Mouse (Mus musculus) embryonic facial prominence, embryonic 10.5 days (tissue): ENCODE results near the gene Cdk14. TPM values are rescaled to one million over a fixed set of nuclear protein-coding genes. Genes with fewer than 3 reads are reported as not detected.

ENCODE experiments used
- DNase-seq: peaks from one replicate; pipeline ENCODE4 v3.0.0-alpha.2; 2017; ENCODE audit warnings: low spot score
- H3K27ac ChIP-seq: fragments of 300-500 bp; sonication (generic); replicated peaks from 2 replicates; pipeline ENCODE4 v1.5.1; 2016; ENCODE audit warnings: mild to moderate bottlenecking
- H3K27me3 ChIP-seq: fragments of 300-500 bp; sonication (generic); replicated peaks from 2 replicates; pipeline ENCODE4 v1.6.1; 2016; ENCODE audit warnings: low read depth, mild to moderate bottlenecking; ENCODE audit not compliant: poor library complexity, severe bottlenecking
- H3K36me3 ChIP-seq: fragments of 300-500 bp; sonication (generic); replicated peaks from 2 replicates; pipeline ENCODE4 v1.6.1; 2016; ENCODE audit warnings: mild to moderate bottlenecking, moderate library complexity
- H3K4me1 ChIP-seq: fragments of 300-500 bp; sonication (generic); 2 replicates; pipeline ENCODE4 v1.6.1; 2016
- H3K4me3 ChIP-seq: fragments of 300-500 bp; sonication (generic); 2 replicates; pipeline ENCODE4 v1.5.1; 2016; ENCODE audit warnings: mild to moderate bottlenecking, moderate library complexity
- H3K9me3 ChIP-seq: fragments of 300-500 bp; sonication (generic); 2 replicates; pipeline ENCODE4 v1.6.1; 2016; ENCODE audit warnings: mild to moderate bottlenecking
- WGBS: fragments of 180-500 bp; shearing (Covaris S2); methylation state at CpG from one replicate; pipeline ENCODE4 v1.1.7; 2016; 5-methylcytosine and 5-hydroxymethylcytosine counted together
- polyA plus RNA-seq: library from polyadenylated mRNA; unstranded; fragments of >200 nt; fragmentation: Nextera tagmentation; extraction: Ambion mirVana; gene quantifications from 2 replicates; pipeline ENCODE4 v1.2.1, GENCODE M21; 2016

Cdk14 gene
- polyA plus RNA-seq, 1 experiment from 2014 or later: 18.3 TPM

DNA sequence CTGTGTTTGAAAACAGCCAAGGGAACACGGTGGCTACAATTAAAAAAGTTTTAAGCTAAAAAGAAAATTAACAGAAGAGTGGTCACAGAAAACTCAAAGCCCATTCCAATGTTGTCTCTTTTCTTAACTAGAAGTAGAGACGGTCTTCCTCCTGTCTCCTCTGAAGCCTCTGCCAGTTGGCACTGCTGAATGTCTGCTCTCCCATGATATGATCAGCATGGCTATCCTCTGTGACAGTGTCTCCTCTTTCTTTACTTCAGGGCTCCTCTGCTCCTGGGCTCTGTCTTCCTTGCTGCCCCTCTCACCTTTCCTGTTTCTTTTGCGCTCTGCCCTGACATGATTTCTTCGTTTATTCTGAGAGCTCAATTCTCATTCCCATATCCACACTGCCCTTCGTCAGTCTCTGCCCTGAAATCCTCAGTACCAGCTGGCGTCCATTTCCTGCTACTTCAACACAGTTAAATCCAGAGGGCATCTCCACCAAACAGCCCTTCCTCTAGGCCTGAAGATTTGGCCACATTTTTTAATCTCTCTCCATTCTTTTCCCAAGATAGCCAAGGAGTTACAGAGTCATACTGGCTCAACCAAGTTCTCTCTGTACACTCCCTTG lies 567.3 kb downstream of the Cdk14 start:
- no peak for DNase-seq
- no peaks in the 10 kb centered on the region; the same call in 1 of the 2 replicates for H3K4me1 ChIP-seq
- 79% methylated on average over 6 of the region's 6 CpGs for WGBS
- no peaks in the 10 kb centered on the region for H3K9me3 ChIP-seq
- no peak overlapping the region for H3K4me3 ChIP-seq
- no peaks in the 10 kb centered on the region for H3K36me3 ChIP-seq
- no peaks in the 10 kb centered on the region for H3K27me3 ChIP-seq
- no peak overlapping the region for H3K27ac ChIP-seq

DNA sequence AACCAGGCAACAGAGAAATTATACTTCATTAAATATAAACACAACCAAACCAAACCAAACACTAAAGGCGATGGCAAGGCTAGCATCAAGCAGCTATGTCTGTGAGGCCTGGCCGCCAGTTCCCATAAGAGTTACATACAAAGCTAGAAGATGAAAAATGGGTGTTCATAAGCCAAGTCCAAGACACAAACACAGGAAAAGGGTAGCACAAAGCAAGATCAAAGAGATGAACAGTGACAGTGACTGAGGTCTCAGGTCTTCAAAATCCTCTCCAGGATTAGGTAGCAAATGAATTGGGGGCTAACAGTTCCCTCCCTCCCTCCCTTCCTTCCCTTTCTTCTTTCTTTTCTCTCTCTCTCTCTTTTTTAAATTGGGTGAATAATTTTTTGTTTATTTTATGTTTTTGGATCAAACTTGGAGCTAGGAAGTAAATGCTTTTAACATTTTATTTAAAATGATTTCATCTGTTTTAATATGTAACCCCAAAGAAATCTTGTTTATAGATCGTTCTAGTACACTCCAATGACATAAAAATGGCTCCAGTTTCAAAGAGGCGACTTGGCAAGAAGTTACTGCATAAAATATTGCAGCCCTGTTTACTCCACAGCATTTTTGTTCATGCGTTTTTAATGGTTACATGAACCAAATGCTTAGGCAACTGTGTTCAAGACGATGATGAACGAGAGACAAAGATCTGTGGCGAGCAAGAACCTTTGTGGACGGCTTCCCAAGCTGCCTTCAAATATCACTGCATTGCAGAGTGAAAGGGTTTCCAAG lies 568.0 kb downstream of the Cdk14 start:
- Histone ChIP-seq H3K9me3 (no peaks in the 10 kb centered on the region), H3K27me3 (no peaks in the 10 kb centered on the region), H3K27ac (no peak overlapping the region), H3K36me3 (no peaks in the 10 kb centered on the region), H3K4me3 (no peak overlapping the region), H3K4me1 (no peaks in the 10 kb centered on the region)
- WGBS: 93% methylated on average over 9 of the region's 9 CpGs
- DNase-seq: no peak

DNA sequence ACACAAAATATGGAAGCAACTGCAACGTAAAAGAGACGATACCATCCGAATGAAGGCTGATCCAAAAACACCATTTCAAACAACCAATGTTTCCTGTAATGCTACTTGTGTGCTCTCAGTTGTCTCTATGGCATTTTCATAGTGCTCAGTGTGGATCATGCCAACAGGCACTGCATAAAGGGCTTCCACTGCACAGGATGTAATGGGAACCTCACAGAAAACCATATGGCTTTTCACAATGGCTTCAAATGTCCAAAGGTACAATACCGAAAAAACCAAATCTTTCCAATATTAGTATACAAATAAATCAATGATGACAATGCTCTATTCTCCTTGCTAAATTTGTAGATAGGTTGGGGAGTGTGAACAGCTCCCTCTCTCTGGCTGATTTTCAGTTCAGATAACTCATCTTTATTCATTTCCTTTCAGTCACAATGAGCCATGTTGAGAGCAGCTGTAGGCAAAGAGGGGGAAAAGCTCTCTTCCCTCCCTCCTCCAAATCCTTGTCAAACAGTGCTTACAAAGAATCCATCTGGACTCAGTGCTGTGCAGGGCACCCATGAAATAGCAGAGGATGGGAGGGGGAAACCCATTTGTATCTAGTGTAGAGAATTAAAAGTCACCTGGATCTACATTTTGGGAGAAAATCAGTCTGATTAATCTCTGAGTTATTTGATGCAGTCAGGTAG lies 568.7 kb downstream of the Cdk14 start:
- Histone ChIP-seq H3K36me3 (no peaks in the 10 kb centered on the region), H3K9me3 (no peaks in the 10 kb centered on the region), H3K4me3 (no peak overlapping the region), H3K27me3 (no peaks in the 10 kb centered on the region), H3K4me1 (no peaks in the 10 kb centered on the region), H3K27ac (no peak overlapping the region)
- DNase-seq: no peak
- WGBS: 98% methylated on average over 4 of the region's 4 CpGs

DNA sequence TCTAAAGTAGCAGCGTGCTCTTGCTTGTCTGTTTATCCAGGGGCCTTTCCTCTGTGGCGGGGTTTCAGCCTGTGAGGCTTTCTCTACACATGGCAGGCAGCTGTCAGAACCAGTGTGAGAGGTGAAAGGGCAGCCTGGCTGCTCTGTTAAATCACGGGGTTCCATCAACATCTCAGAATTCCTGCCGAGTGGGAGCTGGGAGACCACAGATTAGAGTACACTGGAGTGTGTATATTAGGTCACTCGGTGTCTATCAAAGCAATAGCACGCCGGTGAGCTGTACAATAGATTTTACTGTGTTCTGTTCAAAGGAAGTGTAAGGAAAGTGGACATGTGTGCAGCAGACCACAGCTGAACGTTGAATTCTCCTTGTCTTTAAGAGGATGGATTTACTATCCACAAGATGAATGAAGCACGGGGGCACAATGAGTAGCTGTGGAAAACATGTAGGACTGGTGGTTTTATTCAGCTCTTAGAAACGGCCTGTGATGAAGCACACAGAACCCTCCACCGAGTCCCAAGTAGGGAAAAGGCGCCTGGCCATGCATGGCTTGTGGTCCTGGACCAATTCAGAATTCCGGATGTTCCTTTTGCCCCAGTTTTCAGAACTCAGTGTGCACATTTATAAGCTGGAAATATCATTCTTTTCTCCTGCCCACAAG lies 585.2 kb downstream of the Cdk14 start:
- no peaks in the 10 kb centered on the region for H3K27me3 ChIP-seq
- DNase-seq: peak; percentile 74
- peak overlapping the region; percentile 78 for H3K27ac ChIP-seq
- no peaks in the 10 kb centered on the region for H3K9me3 ChIP-seq
- no peak overlapping the region for H3K4me3 ChIP-seq
- 19% methylated on average over 13 of the region's 13 CpGs for WGBS
- peaks cover 35% of the 10 kb centered on the region for H3K4me1 ChIP-seq
- no peaks in the 10 kb centered on the region for H3K36me3 ChIP-seq

DNA sequence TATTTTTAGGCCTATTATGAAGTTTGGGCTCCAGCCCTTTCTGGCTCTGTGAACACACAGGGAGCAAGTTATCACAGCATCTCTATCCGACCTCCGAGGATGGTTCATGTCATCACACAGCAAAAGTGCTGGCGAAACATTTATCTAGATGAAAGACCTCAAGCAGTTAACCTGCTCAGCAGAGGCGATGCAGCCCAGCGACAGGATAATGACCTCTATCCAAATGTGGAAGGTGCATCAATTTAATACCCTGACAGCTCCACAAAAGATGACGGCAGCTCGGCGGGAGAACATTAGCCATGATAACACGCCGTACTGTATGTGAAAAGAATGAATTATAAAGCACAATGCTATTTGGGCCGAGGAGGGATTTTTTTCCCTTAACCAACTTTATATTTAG lies 586.2 kb downstream of the Cdk14 start:
- Histone ChIP-seq H3K9me3 (no peaks in the 10 kb centered on the region), H3K27ac (no peak overlapping the region; the same call in 1 of the 2 replicates), H3K36me3 (no peaks in the 10 kb centered on the region), H3K4me3 (no peak overlapping the region), H3K4me1 (peaks cover 35% of the 10 kb centered on the region), H3K27me3 (no peaks in the 10 kb centered on the region)
- DNase-seq: no peak
- WGBS: 65% methylated on average over 11 of the region's 11 CpGs

DNA sequence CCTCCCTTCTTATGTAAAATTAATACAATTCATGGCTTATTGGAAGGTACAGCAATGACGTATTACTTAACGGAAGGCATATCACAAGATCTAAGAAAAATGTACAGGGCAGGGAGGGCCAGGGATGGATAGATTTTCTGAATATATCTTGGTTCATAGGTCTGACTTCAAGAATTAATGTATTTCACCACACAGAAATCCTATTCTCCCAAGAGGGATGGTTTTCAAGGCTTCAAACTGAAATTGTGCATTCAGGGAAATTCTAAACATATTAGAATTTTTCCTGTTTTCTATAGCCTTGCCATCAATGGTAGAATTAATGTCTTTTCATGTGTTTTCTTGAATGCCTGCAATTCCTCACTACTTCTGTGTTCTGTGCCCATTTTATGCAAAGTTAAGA lies 593.2 kb downstream of the Cdk14 start:
- H3K27me3 ChIP-seq: no peaks in the 10 kb centered on the region
- WGBS: 77% methylated on average over 2 of the region's 2 CpGs
- H3K4me1 ChIP-seq: peaks cover 13% of the 10 kb centered on the region
- no peaks in the 10 kb centered on the region for H3K36me3 ChIP-seq
- H3K27ac ChIP-seq: no peak overlapping the region
- no peak for DNase-seq
- H3K9me3 ChIP-seq: no peaks in the 10 kb centered on the region
- no peak overlapping the region for H3K4me3 ChIP-seq

DNA sequence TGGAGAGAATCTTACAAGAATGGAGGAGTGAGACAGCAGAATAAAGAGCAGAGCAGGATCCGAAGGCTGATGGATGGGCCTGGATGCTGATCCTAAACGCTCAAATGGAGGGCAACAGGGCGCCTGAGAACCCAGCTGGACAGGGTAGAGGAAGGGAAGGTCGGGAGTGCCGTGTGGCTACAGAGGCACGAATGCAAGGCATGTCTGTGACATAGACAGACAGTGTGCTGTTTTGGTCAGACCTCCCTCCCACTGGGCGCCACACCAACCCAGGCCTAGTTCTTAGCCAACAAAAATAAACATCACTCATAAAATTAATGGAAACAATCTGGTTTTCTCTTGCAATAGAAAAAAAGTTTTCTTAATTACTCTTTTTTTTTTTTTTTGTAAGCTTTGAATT lies 594.2 kb downstream of the Cdk14 start:
- DNase-seq: peak; percentile 34

DNA sequence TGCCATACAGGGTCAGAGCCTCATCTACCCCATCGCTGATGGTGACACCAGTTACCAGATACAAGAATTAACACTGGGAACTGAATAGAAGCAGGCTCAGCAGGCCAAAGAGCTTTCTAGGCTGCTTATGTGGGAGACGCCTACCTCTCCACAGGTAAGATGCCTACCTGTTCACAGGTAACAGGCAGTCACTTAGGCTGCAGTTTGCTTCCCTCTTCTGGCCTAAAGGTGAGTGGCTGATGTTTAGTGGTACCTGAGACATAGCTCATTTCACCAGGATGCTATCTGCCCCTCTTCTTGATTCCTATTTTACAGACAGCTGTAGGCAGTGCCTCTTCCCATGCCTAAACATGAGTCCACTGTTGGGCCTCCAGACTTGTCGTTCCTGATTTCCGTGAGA lies 595.0 kb downstream of the Cdk14 start:
- 89% methylated on average over 4 of the region's 4 CpGs for WGBS
- Histone ChIP-seq H3K27me3 (no peaks in the 10 kb centered on the region), H3K9me3 (no peaks in the 10 kb centered on the region), H3K36me3 (no peaks in the 10 kb centered on the region), H3K27ac (no peak overlapping the region), H3K4me1 (peaks cover 19% of the 10 kb centered on the region), H3K4me3 (no peak overlapping the region)
- no peak for DNase-seq

More for the DNA sequence above, 594.2 kb downstream of the Cdk14 start:
- no peak overlapping the region for H3K27ac ChIP-seq
- H3K27me3 ChIP-seq: no peaks in the 10 kb centered on the region
- H3K4me1 ChIP-seq: peaks cover 19% of the 10 kb centered on the region
- WGBS: 57% methylated on average over 7 of the region's 7 CpGs
- no peaks in the 10 kb centered on the region for H3K9me3 ChIP-seq
- no peak overlapping the region for H3K4me3 ChIP-seq
- no peaks in the 10 kb centered on the region for H3K36me3 ChIP-seq

DNA sequence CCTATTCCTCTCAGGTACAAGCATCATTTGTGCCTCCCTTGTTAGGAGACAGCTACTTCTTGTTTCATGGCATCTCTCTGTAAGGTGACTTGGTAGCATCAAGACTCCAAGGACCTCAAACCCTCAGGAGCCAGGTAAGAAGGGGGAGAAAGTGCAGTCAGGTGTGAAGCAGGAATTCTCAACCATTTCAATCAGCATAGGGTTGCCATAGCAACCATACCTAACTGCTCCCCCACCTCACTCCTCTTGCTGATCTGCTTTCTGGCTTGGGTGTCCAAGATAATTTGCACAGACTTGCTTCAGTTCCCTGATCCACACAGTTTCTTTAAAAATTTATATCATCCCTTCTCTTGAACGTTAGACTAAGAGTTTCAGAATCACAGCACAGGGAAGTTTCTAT lies 595.9 kb downstream of the Cdk14 start:
- DNase-seq: no peak
- H3K36me3 ChIP-seq: no peaks in the 10 kb centered on the region
- H3K27ac ChIP-seq: no peak overlapping the region
- WGBS: 75% methylated on average over 1 of the region's 1 CpGs
- H3K4me1 ChIP-seq: peaks cover 19% of the 10 kb centered on the region
- no peak overlapping the region for H3K4me3 ChIP-seq
- H3K27me3 ChIP-seq: no peaks in the 10 kb centered on the region
- no peaks in the 10 kb centered on the region for H3K9me3 ChIP-seq

DNA sequence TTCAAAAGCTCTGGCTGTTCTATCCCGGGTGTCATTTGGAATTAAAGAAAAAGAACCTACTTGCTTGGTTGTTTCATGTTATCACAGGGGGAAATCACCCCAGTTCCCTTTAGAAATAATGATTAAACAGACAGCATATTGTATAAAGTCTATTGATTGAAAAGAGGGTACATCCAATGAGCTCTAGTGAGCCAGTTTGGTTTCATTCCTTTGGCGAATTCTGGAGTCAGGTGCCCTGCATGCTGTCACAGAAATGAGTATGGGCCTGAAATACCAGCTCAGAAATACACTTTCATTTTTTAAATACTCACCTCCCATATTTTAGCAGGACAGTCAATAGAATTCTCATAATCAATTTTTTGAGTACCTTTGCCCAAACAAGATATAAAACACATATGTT lies 598.1 kb downstream of the Cdk14 start:
- H3K9me3 ChIP-seq: no peaks in the 10 kb centered on the region
- peak overlapping the region; percentile 57; the same call in 1 of the 2 replicates for H3K27ac ChIP-seq
- H3K27me3 ChIP-seq: no peaks in the 10 kb centered on the region
- peaks cover 19% of the 10 kb centered on the region for H3K4me1 ChIP-seq
- H3K4me3 ChIP-seq: no peak overlapping the region
- no peaks in the 10 kb centered on the region for H3K36me3 ChIP-seq
- WGBS: 41% methylated on average over 2 of the region's 2 CpGs
- DNase-seq: no peak

DNA sequence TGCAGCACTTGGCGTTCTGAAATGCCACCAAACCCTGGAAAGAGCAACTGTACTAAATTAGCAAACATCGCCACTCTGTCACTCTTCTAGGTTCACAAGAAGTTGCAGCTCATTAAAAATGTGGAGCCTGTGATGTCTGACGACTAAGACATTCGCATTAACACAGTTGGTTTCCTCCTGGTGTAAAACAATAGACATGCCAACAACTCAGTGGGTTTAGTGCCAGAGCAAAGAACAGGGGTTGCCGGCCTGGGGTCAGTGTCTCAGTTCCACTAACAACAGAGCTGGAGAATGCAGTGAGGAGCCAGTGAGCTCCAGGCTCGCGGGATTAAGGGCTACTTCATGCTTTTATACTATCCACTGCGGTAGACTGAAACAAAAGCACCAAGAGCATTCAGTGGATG lies 598.7 kb downstream of the Cdk14 start:
- Histone ChIP-seq H3K4me3 (no peak overlapping the region; the same call in 1 of the 2 replicates), H3K27me3 (no peaks in the 10 kb centered on the region), H3K27ac (peak overlapping the region; percentile 57), H3K9me3 (no peaks in the 10 kb centered on the region), H3K36me3 (no peaks in the 10 kb centered on the region), H3K4me1 (peaks cover 19% of the 10 kb centered on the region)
- 24% methylated on average over 8 of the region's 8 CpGs for WGBS
- peak; percentile 28 for DNase-seq

DNA sequence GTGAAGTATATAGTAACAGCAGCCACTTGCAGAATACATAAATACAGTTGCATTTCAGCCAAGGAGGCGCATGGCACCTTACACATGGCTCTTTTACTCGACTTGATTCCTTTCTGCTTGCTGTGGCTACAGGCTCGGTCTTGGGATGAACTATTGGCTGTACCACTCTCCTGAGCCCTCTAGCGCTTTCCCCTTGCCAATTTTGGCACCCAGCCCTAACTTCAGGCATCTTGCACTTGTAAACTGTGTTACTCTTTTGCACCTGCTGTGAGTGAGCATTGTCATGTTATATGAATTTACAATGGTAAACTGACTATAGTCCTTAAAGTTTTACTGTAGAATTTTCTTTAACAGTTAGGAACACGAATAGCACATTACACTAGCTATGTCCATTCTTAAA lies 603.1 kb downstream of the Cdk14 start:
- H3K36me3 ChIP-seq: no peaks in the 10 kb centered on the region
- no peak overlapping the region for H3K4me3 ChIP-seq
- 81% methylated on average over 5 of the region's 5 CpGs for whole genome bisulfite sequencing
- no peaks in the 10 kb centered on the region for H3K9me3 ChIP-seq
- no peak for DNase-seq
- H3K27ac ChIP-seq: no peak overlapping the region
- H3K4me1 ChIP-seq: peaks cover 20% of the 10 kb centered on the region
- no peaks in the 10 kb centered on the region for H3K27me3 ChIP-seq
